Mouse (Mus musculus): ENCODE measurements around the gene H2afx. TPM values are rescaled to one million over a fixed set of nuclear protein-coding genes. Genes with fewer than 3 reads are reported as not detected.
A peak's percentile ranks its signal among the peaks of the same experiment; 100 is the strongest.

The H2afx gene
- 5.6 and 11.2 TPM in 2 replicates for total RNA-seq (2014; rRNA removed)
- polyA plus RNA-seq (2012; rRNA removed), result 22.5 and 23.6 TPM in 2 replicates

DNA sequence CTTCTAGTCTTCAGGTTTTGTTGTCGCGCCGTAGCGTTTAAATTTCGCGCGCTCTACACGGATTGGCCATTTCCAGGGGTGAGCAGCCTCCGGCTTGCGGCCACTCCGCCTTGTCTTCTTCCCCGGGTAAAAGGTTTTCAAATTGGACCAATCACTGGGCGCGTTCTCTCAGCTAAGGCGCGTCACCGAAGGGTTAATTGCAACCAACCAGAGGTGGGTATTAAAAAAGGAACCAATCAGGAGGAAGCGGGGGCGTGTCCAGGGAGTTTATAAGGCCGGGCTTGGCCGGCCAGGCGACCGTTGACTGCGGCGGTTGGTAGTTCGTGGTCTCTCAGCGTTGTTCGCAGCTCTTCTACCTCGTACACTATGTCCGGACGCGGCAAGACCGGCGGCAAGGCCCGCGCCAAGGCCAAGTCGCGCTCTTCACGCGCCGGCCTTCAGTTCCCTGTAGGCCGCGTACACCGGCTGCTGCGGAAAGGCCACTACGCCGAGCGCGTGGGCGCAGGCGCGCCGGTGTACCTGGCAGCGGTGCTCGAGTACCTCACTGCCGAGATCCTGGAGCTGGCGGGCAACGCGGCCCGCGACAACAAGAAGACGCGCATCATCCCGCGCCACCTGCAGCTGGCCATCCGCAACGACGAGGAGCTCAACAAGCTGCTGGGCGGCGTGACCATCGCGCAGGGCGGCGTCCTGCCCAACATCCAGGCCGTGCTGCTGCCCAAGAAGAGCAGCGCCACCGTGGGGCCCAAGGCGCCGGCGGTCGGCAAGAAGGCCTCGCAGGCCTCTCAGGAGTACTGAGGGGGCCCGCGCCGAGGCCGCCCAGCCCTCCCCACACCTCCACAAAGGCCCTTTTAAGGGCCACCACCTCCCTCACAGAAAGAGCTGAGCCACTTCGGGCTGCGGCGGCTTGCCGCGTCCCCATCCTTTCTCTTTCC, at the start of gene H2afx:
TSS of gene H2afx (plus strand) at position 299 of the 935 bp plus-strand sequence.
- DNase-seq (ENCODE audit: extremely low read depth, low read depth, low spot score), result peak; percentile 98
- peaks cover 6% of the 10 kb centered on the region for H3K4me1 ChIP-seq (ENCODE audit: control insufficient read depth, insufficient read depth, low read length)
- H3K27me3 ChIP-seq (ENCODE audit: control insufficient read depth, insufficient read depth, low read length), result no peaks in the 10 kb centered on the region
- peaks cover 24% of the 10 kb centered on the region; the same call in 1 of the 2 replicates for H3K36me3 ChIP-seq (ENCODE audit: control insufficient read depth, insufficient read depth, low read length)
- H3K9ac ChIP-seq (ENCODE audit: low read depth, low read length), result peak within 1 kb of the TSS; percentile 91
- H3K4me3 ChIP-seq (ENCODE audit: insufficient read depth, low read depth, low read length), result peak within 1 kb of the TSS; percentile 75
- no peaks in the 10 kb centered on the region; the same call in 1 of the 2 replicates for H3K79me2 ChIP-seq (ENCODE audit: control insufficient read depth, insufficient read depth, low read length)
- H3K27ac ChIP-seq (replicated peaks; ENCODE audit: insufficient read depth, low read depth, low read length), result peak within 1 kb of the TSS; percentile 62
- TF ChIP-seq POLR2A (IDR thresholded peaks at IDR 0.05; ENCODE audit: extremely low read depth, insufficient read depth, low read length), result peak; percentile 99
- TF ChIP-seq CTCF (IDR thresholded peaks at IDR 0.05; ENCODE audit: low read depth, low read length), result peak; percentile 49
- under 1% methylated on average over 91 of the region's 91 CpGs for WGBS

GRCm38 (mm10) chr9:44286256-44286850, 48.1 kb upstream of the H2afx start:
- Histone ChIP-seq H3K79me2 (ENCODE audit: control insufficient read depth, insufficient read depth, low read length) (no peaks in the 10 kb centered on the region), H3K4me1 (ENCODE audit: control insufficient read depth, insufficient read depth, low read length) (peaks cover 4% of the 10 kb centered on the region; the same call in 1 of the 2 replicates), H3K27ac (replicated peaks; ENCODE audit: insufficient read depth, low read depth, low read length) (no peak overlapping the region), H3K27me3 (ENCODE audit: control insufficient read depth, insufficient read depth, low read length) (peaks cover 13% of the 10 kb centered on the region), H3K4me3 (ENCODE audit: insufficient read depth, low read depth, low read length) (no peak overlapping the region), H3K36me3 (ENCODE audit: control insufficient read depth, insufficient read depth, low read length) (no peaks in the 10 kb centered on the region), H3K9ac (ENCODE audit: low read depth, low read length) (no peak overlapping the region)
- no peak for TF ChIP-seq CTCF (IDR thresholded peaks at IDR 0.05; ENCODE audit: low read depth, low read length)
- no peak for TF ChIP-seq POLR2A (IDR thresholded peaks at IDR 0.05; ENCODE audit: extremely low read depth, insufficient read depth, low read length)
- WGBS, result 25% methylated on average over 6 of the region's 6 CpGs
- DNase-seq (ENCODE audit: extremely low read depth, low read depth, low spot score), result no peak

DNA sequence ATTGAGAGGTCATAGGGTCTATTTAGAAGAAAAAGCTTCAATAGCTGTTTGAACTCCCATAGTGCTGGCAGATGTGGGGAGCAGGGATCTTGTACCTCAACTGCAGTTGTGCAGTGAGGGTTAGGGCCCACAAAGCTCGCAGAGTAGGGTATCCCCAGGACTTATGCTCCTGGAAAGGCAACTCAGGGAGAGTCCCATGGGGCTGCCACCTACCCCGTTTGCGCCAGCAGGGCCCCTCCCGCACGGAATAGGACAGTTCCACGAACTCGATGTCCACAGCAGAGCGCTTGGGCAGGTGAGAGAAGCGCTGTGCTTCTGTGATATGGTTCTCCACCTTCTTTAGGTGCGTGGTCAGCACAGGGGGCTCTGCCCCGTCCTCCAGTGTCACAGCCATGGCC, 47.5 kb upstream of the H2afx start:
- Histone ChIP-seq H3K36me3 (ENCODE audit: control insufficient read depth, insufficient read depth, low read length) (no peaks in the 10 kb centered on the region), H3K9ac (ENCODE audit: low read depth, low read length) (no peak overlapping the region), H3K79me2 (ENCODE audit: control insufficient read depth, insufficient read depth, low read length) (no peaks in the 10 kb centered on the region), H3K27me3 (ENCODE audit: control insufficient read depth, insufficient read depth, low read length) (peaks cover 13% of the 10 kb centered on the region), H3K4me3 (ENCODE audit: insufficient read depth, low read depth, low read length) (no peak overlapping the region), H3K27ac (replicated peaks; ENCODE audit: insufficient read depth, low read depth, low read length) (no peak overlapping the region), H3K4me1 (ENCODE audit: control insufficient read depth, insufficient read depth, low read length) (peaks cover 4% of the 10 kb centered on the region; the same call in 1 of the 2 replicates)
- TF ChIP-seq POLR2A (IDR thresholded peaks at IDR 0.05; ENCODE audit: extremely low read depth, insufficient read depth, low read length), result no peak
- no peak for TF ChIP-seq CTCF (IDR thresholded peaks at IDR 0.05; ENCODE audit: low read depth, low read length)
- WGBS, result 40% methylated on average over 11 of the region's 11 CpGs
- DNase-seq (ENCODE audit: extremely low read depth, low read depth, low spot score), result no peak

GRCm38 (mm10) chr9:44287401-44288075, 47.0 kb upstream of the H2afx start:
- no peaks in the 10 kb centered on the region for H3K79me2 ChIP-seq (ENCODE audit: control insufficient read depth, insufficient read depth, low read length)
- H3K4me1 ChIP-seq (ENCODE audit: control insufficient read depth, insufficient read depth, low read length), result peaks cover 4% of the 10 kb centered on the region; the same call in 1 of the 2 replicates
- H3K36me3 ChIP-seq (ENCODE audit: control insufficient read depth, insufficient read depth, low read length), result 0 out of 2 replicates have a peak, but pooled peaks cover 2% of the 10 kb centered on the region
- WGBS, result 10% methylated on average over 45 of the region's 47 CpGs
- H3K4me3 ChIP-seq (ENCODE audit: insufficient read depth, low read depth, low read length), result peak overlapping the region; percentile 31; the same call in 1 of the 2 replicates
- no peak for TF ChIP-seq POLR2A (IDR thresholded peaks at IDR 0.05; ENCODE audit: extremely low read depth, insufficient read depth, low read length)
- no peak for TF ChIP-seq CTCF (IDR thresholded peaks at IDR 0.05; ENCODE audit: low read depth, low read length)
- DNase-seq (ENCODE audit: extremely low read depth, low read depth, low spot score), result no peak
- H3K9ac ChIP-seq (ENCODE audit: low read depth, low read length), result peak overlapping the region; percentile 14; the same call in 1 of the 2 replicates
- H3K27me3 ChIP-seq (ENCODE audit: control insufficient read depth, insufficient read depth, low read length), result peaks cover 13% of the 10 kb centered on the region
- no peak overlapping the region for H3K27ac ChIP-seq (replicated peaks; ENCODE audit: insufficient read depth, low read depth, low read length)
